In the genomic region with DNA sequence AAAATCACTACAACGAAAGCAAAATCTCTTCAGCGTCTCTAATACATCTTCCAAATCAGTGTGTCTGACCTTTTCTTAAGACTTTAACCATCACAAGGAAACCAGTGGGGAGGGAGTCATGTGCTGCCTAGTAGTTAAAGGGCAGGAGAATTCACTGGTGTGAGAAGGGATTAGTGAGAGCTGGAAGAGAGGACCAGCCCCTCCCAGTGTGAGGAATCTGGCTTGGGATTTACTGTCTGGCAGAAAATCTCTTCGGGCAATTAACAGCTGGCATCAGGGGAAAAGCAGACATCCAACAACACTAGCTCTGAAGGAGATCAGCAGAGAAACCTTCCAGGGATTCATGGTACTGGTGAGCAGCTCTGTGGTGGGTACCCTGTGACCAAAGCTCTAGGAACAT, we compare ENCODE assay signal across 25 mouse cellular contexts. TPM values are rescaled to one million over a fixed set of nuclear protein-coding genes. Genes with fewer than 3 reads are reported as not detected.
A peak's percentile ranks its signal among the peaks of the same experiment; 100 is the strongest.
DNase-seq lines count a peak whose midpoint lies in the region; ATAC-seq and TF ChIP-seq lines count a peak whose summit lies in the region.
"Had no signal": no experiment of that assay in that cellular context is flagged by ENCODE, and none has a peak within 500 bp of the region (broad histone marks: within the 10 kb centered on the region; RNA-seq: fewer than 3 reads in every experiment).

A gene (plus strand): TSS at position 74 of the 400 bp plus-strand sequence.

- DNase-seq in hindbrain, postnatal 0 days (ENCODE audit: low spot score): peak; percentile 43
- DNase-seq in hindbrain, embryonic 14.5 days (ENCODE audit: low spot score): no peak
- peak; percentile 70 for DNase-seq in brain, embryonic 14.5 days (ENCODE audit: low read depth)
- peak; percentile 34 for DNase-seq in forebrain, postnatal 0 days
- DNase-seq in retina, adult 2 months (ENCODE audit: low read depth, low spot score): peak; percentile 13
- no peak for DNase-seq in urinary bladder, postnatal 10 days (ENCODE audit: low spot score)
- no peak for DNase-seq in right cerebral cortex, postnatal 4 days
- DNase-seq: adrenal gland, postnatal 10 days; cerebellum, adult 11 months; gastrocnemius, postnatal 25 days; kidney, adult 18-20 months; lung, adult 2 months; lung, postnatal 4 days; thymus, adult 18-20 months had no signal

- H3K9ac ChIP-seq in hindbrain, postnatal 0 days (replicated peaks; ENCODE audit: low read length): no peak within 1 kb of the TSS
- H3K9ac ChIP-seq in hindbrain, embryonic 14.5 days: no peak within 1 kb of the TSS
- no peak within 1 kb of the TSS for H3K9ac ChIP-seq in forebrain, postnatal 0 days
- H3K9ac ChIP-seq: heart, embryonic 15.5 days; stomach, embryonic 15.5 days had no signal

- no peaks in the 10 kb centered on the region for H3K36me3 ChIP-seq in hindbrain, postnatal 0 days (ENCODE audit: insufficient read depth, low read length)
- no peaks in the 10 kb centered on the region for H3K36me3 ChIP-seq in hindbrain, embryonic 14.5 days (replicated peaks; ENCODE audit: control insufficient read depth, insufficient read depth)
- no peaks in the 10 kb centered on the region for H3K36me3 ChIP-seq in forebrain, postnatal 0 days (ENCODE audit: insufficient read depth)
- H3K36me3 ChIP-seq: heart, embryonic 15.5 days; stomach, embryonic 15.5 days had no signal

- H3K4me1 ChIP-seq in hindbrain, postnatal 0 days (ENCODE audit: insufficient read depth, low read length): no peaks in the 10 kb centered on the region
- no peaks in the 10 kb centered on the region for H3K4me1 ChIP-seq in hindbrain, embryonic 14.5 days (replicated peaks; ENCODE audit: control insufficient read depth, insufficient read depth, low read length)
- no peaks in the 10 kb centered on the region for H3K4me1 ChIP-seq in forebrain, postnatal 0 days (ENCODE audit: insufficient read depth)
- H3K4me1 ChIP-seq: heart, embryonic 15.5 days; stomach, embryonic 15.5 days had no signal

- no peak for TF ChIP-seq POLR2A in brain, embryonic 14.5 days (IDR thresholded peaks at IDR 0.05; ENCODE audit: borderline replicate concordance, extremely low read depth, insufficient read depth, insufficient read length, poor library complexity, severe bottlenecking)

- peak; percentile 66 for ATAC-seq in hindbrain, postnatal 0 days
- no peak for ATAC-seq in hindbrain, embryonic 14.5 days (ENCODE audit: low FRiP score)
- peak; percentile 69 for ATAC-seq in forebrain, postnatal 0 days
- ATAC-seq in erythroid progenitor cell, adult 5-6 weeks (replicated peaks; ENCODE audit: low FRiP score, poor library complexity, severe bottlenecking): no peak
- ATAC-seq: activated CD4-positive, CD25-positive, alpha-beta regulatory T cell, adult 4 months had no signal

- 39% methylated on average over 3 of the region's 3 CpGs for WGBS in hindbrain, postnatal 0 days
- WGBS in hindbrain, embryonic 14.5 days: 55% methylated on average over 3 of the region's 3 CpGs
- 21% methylated on average over 3 of the region's 3 CpGs for WGBS in forebrain, postnatal 0 days

- H3K27ac ChIP-seq in hindbrain, postnatal 0 days: no peak within 1 kb of the TSS
- H3K27ac ChIP-seq in hindbrain, embryonic 14.5 days: no peak within 1 kb of the TSS
- no peak within 1 kb of the TSS for H3K27ac ChIP-seq in forebrain, postnatal 0 days (ENCODE audit: low read depth, low read length)
- H3K27ac ChIP-seq: heart, embryonic 15.5 days; kidney, postnatal 0 days; left cerebral cortex, adult 2 months; stomach, embryonic 15.5 days had no signal

- no peaks in the 10 kb centered on the region for H3K27me3 ChIP-seq in hindbrain, postnatal 0 days (ENCODE audit: insufficient read depth, low read length)
- H3K27me3 ChIP-seq in hindbrain, embryonic 14.5 days (ENCODE audit: control insufficient read depth, insufficient read depth, low read length): no peaks in the 10 kb centered on the region
- no peaks in the 10 kb centered on the region for H3K27me3 ChIP-seq in forebrain, postnatal 0 days (ENCODE audit: insufficient read depth, low read length)
- H3K27me3 ChIP-seq: heart, embryonic 15.5 days; stomach, embryonic 15.5 days had no signal

- no peak for TF ChIP-seq CTCF in hindbrain, postnatal 0 days (IDR thresholded peaks at IDR 0.05; ENCODE audit: low read depth)
- TF ChIP-seq CTCF in brain, embryonic 14.5 days (IDR thresholded peaks at IDR 0.05; ENCODE audit: borderline replicate concordance, extremely low read depth, insufficient read depth, insufficient read length): no peak
- TF ChIP-seq CTCF in forebrain, postnatal 0 days (IDR thresholded peaks at IDR 0.05; ENCODE audit: low read depth): no peak

- H3K9me3 ChIP-seq in hindbrain, postnatal 0 days (ENCODE audit: low read length): no peaks in the 10 kb centered on the region
- H3K9me3 ChIP-seq in hindbrain, embryonic 14.5 days (ENCODE audit: control insufficient read depth, low read length): no peaks in the 10 kb centered on the region
- H3K9me3 ChIP-seq in forebrain, postnatal 0 days (ENCODE audit: low read length): no peaks in the 10 kb centered on the region
- H3K9me3 ChIP-seq: heart, embryonic 15.5 days; stomach, embryonic 15.5 days had no signal

- no peak within 1 kb of the TSS for H3K4me2 ChIP-seq in hindbrain, postnatal 0 days (ENCODE audit: low read depth, low read length)
- H3K4me2 ChIP-seq in hindbrain, embryonic 14.5 days (replicated peaks): no peak within 1 kb of the TSS
- H3K4me2 ChIP-seq in forebrain, postnatal 0 days (ENCODE audit: low read depth): no peak within 1 kb of the TSS
- H3K4me2 ChIP-seq: heart, embryonic 15.5 days; liver, embryonic 11.5 days; stomach, embryonic 15.5 days had no signal

- no peak within 1 kb of the TSS for H3K4me3 ChIP-seq in hindbrain, postnatal 0 days (ENCODE audit: low read length)
- no peak within 1 kb of the TSS for H3K4me3 ChIP-seq in hindbrain, embryonic 14.5 days (replicated peaks; ENCODE audit: low read length)
- no peak within 1 kb of the TSS for H3K4me3 ChIP-seq in forebrain, postnatal 0 days (ENCODE audit: low read depth, low read length)
- H3K4me3 ChIP-seq: erythroblast, embryonic 14.5 days; heart, embryonic 15.5 days; left cerebral cortex, adult 2 months; stomach, embryonic 15.5 days had no signal

RNA-seq across cellular contexts. Expression of the gene that starts here (rescaled TPM):
- total RNA-seq in hindbrain, postnatal 0 days (2014; rRNA removed): 0.26 TPM in 1 of 2 replicates, not detected in the other
- polyA plus RNA-seq in hindbrain, postnatal 0 days (2015; fragmentation: Nextera tagmentation; extraction: Ambion mirVana): 0.13 and 0.20 TPM in 2 replicates
- 0.08 and 0.17 TPM in 2 replicates for polyA plus RNA-seq in hindbrain, embryonic 14.5 days (2014; fragmentation: Nextera tagmentation; extraction: Ambion mirVana)
- polyA plus RNA-seq in brain, embryonic 14.5 days (2012; rRNA removed): 0.11 and 0.45 TPM in 2 replicates
- total RNA-seq in forebrain, postnatal 0 days (2014; rRNA removed): 0.15 and 0.43 TPM in 2 replicates
- 0.09 and 0.11 TPM in 2 replicates for polyA plus RNA-seq in forebrain, postnatal 0 days (2015; fragmentation: Nextera tagmentation; extraction: Ambion mirVana)
- total RNA-seq in erythroid progenitor cell, adult 5-6 weeks (2015; ENCODE audit: low replicate concordance): not detected in 2 replicates
- total RNA-seq in erythroid progenitor cell, adult 5-6 weeks (2017; ENCODE audit: low replicate concordance): not detected in 2 replicates
- total RNA-seq: common myeloid progenitor, adult 5-6 weeks; gastrocnemius, postnatal 25 days; hematopoietic stem cell, adult 5-6 weeks; neutrophil, adult 5-6 weeks had no signal
- polyA plus RNA-seq: activated CD4-positive, CD25-positive, alpha-beta regulatory T cell, adult 4 months; erythroblast, embryonic 14.5 days; kidney, postnatal 0 days; liver, embryonic 11.5 days; lung, adult 2 months; stomach, embryonic 15.5 days had no signal

Comparison
In these comparisons a context has a peak if more than half of its experiments do, and no peak if none do; other contexts are left out.
1. Peak in DNase-seq and ATAC-seq in hindbrain, postnatal 0 days; RNA of the gene not detected or under 1 TPM.
2. Peak in DNase-seq in brain, embryonic 14.5 days; RNA of the gene not detected or under 1 TPM.
3. Peak in DNase-seq and ATAC-seq in forebrain, postnatal 0 days; RNA of the gene not detected or under 1 TPM.